8 mouse cellular contexts compared by ENCODE assay signal in genomic region chr11:84880465-84880961, GRCm38 (mm10). TPM values are rescaled to one million over a fixed set of nuclear protein-coding genes. Genes with fewer than 3 reads are reported as not detected.
A peak's percentile ranks its signal among the peaks of the same experiment; 100 is the strongest.
DNase-seq lines count a peak whose midpoint lies in the region; ATAC-seq and TF ChIP-seq lines count a peak whose summit lies in the region.

No protein-coding gene starts in this region.

- H3K9ac ChIP-seq in lung, embryonic 16.5 days (ENCODE audit: low read length): peak overlapping the region; percentile 89

- TF ChIP-seq CTCF in kidney, adult 2 months (conservative IDR thresholded peaks at IDR 0.05; ENCODE audit: insufficient read depth, insufficient read length, low read depth, low read length): peak; percentile 42

- under 1% methylated on average over 24 of the region's 24 CpGs for WGBS in embryonic facial prominence, embryonic 10.5 days
- under 1% methylated on average over 24 of the region's 24 CpGs for WGBS in kidney, adult 2 months
- WGBS in lung, embryonic 16.5 days: under 1% methylated on average over 24 of the region's 24 CpGs

- H3K4me3 ChIP-seq in embryonic facial prominence, embryonic 10.5 days: peak overlapping the region; percentile 92
- H3K4me3 ChIP-seq in kidney, adult 2 months (ENCODE audit: insufficient read depth, low read depth, low read length): peak overlapping the region; percentile 85
- peak overlapping the region; percentile 95 for H3K4me3 ChIP-seq in lung, embryonic 16.5 days (ENCODE audit: low read length)

- H3K36me3 ChIP-seq in embryonic facial prominence, embryonic 10.5 days (replicated peaks): peaks cover 59% of the 10 kb centered on the region
- no peaks in the 10 kb centered on the region; the same call in 1 of the 2 replicates for H3K36me3 ChIP-seq in kidney, adult 2 months (ENCODE audit: control insufficient read depth, insufficient read depth, low read length)
- peaks cover 11% of the 10 kb centered on the region for H3K36me3 ChIP-seq in lung, embryonic 16.5 days (ENCODE audit: control insufficient read depth, insufficient read depth, low read length)

- peak; percentile 36 to 44 for DNase-seq in B cell, adult 2 months
- peak; percentile 65 for DNase-seq in adipocyte (ENCODE audit: low spot score)
- peak; percentile 78 for DNase-seq in embryonic facial prominence, embryonic 10.5 days (ENCODE audit: low spot score)
- peak; percentile 45 for DNase-seq in heart, adult 8-10 months (ENCODE audit: low spot score)
- peak; percentile 81 for DNase-seq in kidney, adult 2 months
- no peak for DNase-seq in left cerebral cortex, adult 11 months (ENCODE audit: low spot score)

- TF ChIP-seq POLR2A in kidney, adult 2 months (IDR thresholded peaks at IDR 0.05; ENCODE audit: low read depth, low read length): no peak

- ATAC-seq in lung, embryonic 16.5 days (ENCODE audit: low read depth): peak; percentile 72
- ATAC-seq in neutrophil, adult 5-6 weeks (ENCODE audit: extremely low read depth, insufficient number of reproducible peaks, low FRiP score, poor library complexity, severe bottlenecking): peak; percentile 26; the same call in 1 of the 2 replicates

- peak overlapping the region; percentile 96 for H3K4me2 ChIP-seq in lung, embryonic 16.5 days (ENCODE audit: low read depth, low read length)

- no peaks in the 10 kb centered on the region for H3K27me3 ChIP-seq in embryonic facial prominence, embryonic 10.5 days (replicated peaks; ENCODE audit: low read depth, poor library complexity, severe bottlenecking)
- H3K27me3 ChIP-seq in kidney, adult 2 months (replicated peaks; ENCODE audit: control insufficient read depth, insufficient read depth, low read length): no peaks in the 10 kb centered on the region
- H3K27me3 ChIP-seq in lung, embryonic 16.5 days (ENCODE audit: control insufficient read depth, insufficient read depth, low read depth, low read length): no peaks in the 10 kb centered on the region

- peaks cover 27% of the 10 kb centered on the region for H3K4me1 ChIP-seq in embryonic facial prominence, embryonic 10.5 days
- H3K4me1 ChIP-seq in kidney, adult 2 months (ENCODE audit: control insufficient read depth, insufficient read depth, low read length): peaks cover 3% of the 10 kb centered on the region; the same call in 1 of the 2 replicates
- H3K4me1 ChIP-seq in lung, embryonic 16.5 days (replicated peaks; ENCODE audit: control insufficient read depth, insufficient read depth, low read length): peaks cover 13% of the 10 kb centered on the region

- no peaks in the 10 kb centered on the region for H3K9me3 ChIP-seq in embryonic facial prominence, embryonic 10.5 days
- H3K9me3 ChIP-seq in lung, embryonic 16.5 days (ENCODE audit: control insufficient read depth, low read length): no peaks in the 10 kb centered on the region

- peak overlapping the region; percentile 96 for H3K27ac ChIP-seq in embryonic facial prominence, embryonic 10.5 days (replicated peaks)
- peak overlapping the region; percentile 87 for H3K27ac ChIP-seq in kidney, adult 2 months (ENCODE audit: insufficient read depth, low read depth, low read length)
- H3K27ac ChIP-seq in lung, embryonic 16.5 days (ENCODE audit: low read length): peak overlapping the region; percentile 97

RNA-seq across cellular contexts. Expression of gene Pigw, which starts 0.4 kb away (rescaled TPM):
- 2.5 and 2.8 TPM in 2 replicates for polyA plus RNA-seq in embryonic facial prominence, embryonic 10.5 days (2016; fragmentation: Nextera tagmentation; extraction: Ambion mirVana)
- 1 to 10 TPM; 5.8 to 6.7 (median 6.7) TPM for total RNA-seq in heart, adult 8-10 months (2022)
- 1.7 and 2.3 TPM in 2 replicates for polyA plus RNA-seq in kidney, adult 2 months (2012; rRNA removed)
- 2.3 and 2.8 TPM in 2 replicates for polyA plus RNA-seq in lung, embryonic 16.5 days (2015; fragmentation: Nextera tagmentation; extraction: Ambion mirVana)
- total RNA-seq in neutrophil, adult 5-6 weeks (2017): 5.3 and 7.8 TPM in 2 replicates

RNA-seq across cellular contexts. Expression of gene Myo19, which starts 0.6 kb away (rescaled TPM):
- 11.9 and 15.3 TPM in 2 replicates for polyA plus RNA-seq in embryonic facial prominence, embryonic 10.5 days (2016; fragmentation: Nextera tagmentation; extraction: Ambion mirVana)
- total RNA-seq in heart, adult 8-10 months (2022): 1 to 10 TPM; 4.4 to 6.2 (median 5.4) TPM
- polyA plus RNA-seq in kidney, adult 2 months (2012; rRNA removed): 36.4 and 48.0 TPM in 2 replicates
- polyA plus RNA-seq in lung, embryonic 16.5 days (2015; fragmentation: Nextera tagmentation; extraction: Ambion mirVana): 7.4 and 8.4 TPM in 2 replicates
- total RNA-seq in neutrophil, adult 5-6 weeks (2017): 4.1 and 4.8 TPM in 2 replicates

RNA-seq across cellular contexts. Expression of gene Ggnbp2, which starts 9.9 kb away (rescaled TPM):
- polyA plus RNA-seq in embryonic facial prominence, embryonic 10.5 days (2016; fragmentation: Nextera tagmentation; extraction: Ambion mirVana): 52.0 and 53.9 TPM in 2 replicates
- 10 to 100 TPM; 46.1 to 53.6 (median 50.1) TPM for total RNA-seq in heart, adult 8-10 months (2022)
- polyA plus RNA-seq in kidney, adult 2 months (2012; rRNA removed): 36.6 and 48.6 TPM in 2 replicates
- polyA plus RNA-seq in lung, embryonic 16.5 days (2015; fragmentation: Nextera tagmentation; extraction: Ambion mirVana): 55.3 and 60.6 TPM in 2 replicates
- 229 and 286 TPM in 2 replicates for total RNA-seq in neutrophil, adult 5-6 weeks (2017)

RNA-seq across cellular contexts. Expression of gene Znhit3, which starts 35.7 kb away (rescaled TPM):
- 89.1 and 96.8 TPM in 2 replicates for polyA plus RNA-seq in embryonic facial prominence, embryonic 10.5 days (2016; fragmentation: Nextera tagmentation; extraction: Ambion mirVana)
- total RNA-seq in heart, adult 8-10 months (2022): 10 to 100 TPM in 3 of 4 experiments, 1 to 10 TPM in 1; 9.6 to 12.6 (median 12.1) TPM
- 9.2 and 11.0 TPM in 2 replicates for polyA plus RNA-seq in kidney, adult 2 months (2012; rRNA removed)
- polyA plus RNA-seq in lung, embryonic 16.5 days (2015; fragmentation: Nextera tagmentation; extraction: Ambion mirVana): 53.3 and 55.6 TPM in 2 replicates
- 11.8 and 12.6 TPM in 2 replicates for total RNA-seq in neutrophil, adult 5-6 weeks (2017)

RNA-seq across cellular contexts. Expression of gene Dhrs11, which starts 51.7 kb away (rescaled TPM):
- polyA plus RNA-seq in embryonic facial prominence, embryonic 10.5 days (2016; fragmentation: Nextera tagmentation; extraction: Ambion mirVana): 10.4 and 11.8 TPM in 2 replicates
- total RNA-seq in heart, adult 8-10 months (2022): 100 to 1,000 TPM; 104 to 123 (median 113) TPM
- 60.4 and 63.4 TPM in 2 replicates for polyA plus RNA-seq in kidney, adult 2 months (2012; rRNA removed)
- polyA plus RNA-seq in lung, embryonic 16.5 days (2015; fragmentation: Nextera tagmentation; extraction: Ambion mirVana): 12.9 and 14.1 TPM in 2 replicates
- 10.0 and 12.4 TPM in 2 replicates for total RNA-seq in neutrophil, adult 5-6 weeks (2017)
